Mouse (Mus musculus) common myeloid progenitor, adult 5-6 weeks (primary cell): ENCODE measurements around the gene Cox5a. TPM values are rescaled to one million over a fixed set of nuclear protein-coding genes. Genes with fewer than 3 reads are reported as not detected.

Experiments
- ATAC-seq: replicated peaks from 2 replicates; pipeline ENCODE4 v1.8.0; 2016; ENCODE audit warnings: low read depth, mild to moderate bottlenecking, moderate TSS enrichment, inconsistent platforms; ENCODE audit not compliant: poor library complexity, severe bottlenecking
- total RNA-seq: library from RNA; stranded (forward); fragments of 200-1000, 187-1606 nt; gene quantifications from 2 replicates; pipeline ENCODE4 v1.2.3, GENCODE M21; 2017

Gene Cox5a
- total RNA-seq, result 86.5 and 107 TPM in 2 replicates

DNA sequence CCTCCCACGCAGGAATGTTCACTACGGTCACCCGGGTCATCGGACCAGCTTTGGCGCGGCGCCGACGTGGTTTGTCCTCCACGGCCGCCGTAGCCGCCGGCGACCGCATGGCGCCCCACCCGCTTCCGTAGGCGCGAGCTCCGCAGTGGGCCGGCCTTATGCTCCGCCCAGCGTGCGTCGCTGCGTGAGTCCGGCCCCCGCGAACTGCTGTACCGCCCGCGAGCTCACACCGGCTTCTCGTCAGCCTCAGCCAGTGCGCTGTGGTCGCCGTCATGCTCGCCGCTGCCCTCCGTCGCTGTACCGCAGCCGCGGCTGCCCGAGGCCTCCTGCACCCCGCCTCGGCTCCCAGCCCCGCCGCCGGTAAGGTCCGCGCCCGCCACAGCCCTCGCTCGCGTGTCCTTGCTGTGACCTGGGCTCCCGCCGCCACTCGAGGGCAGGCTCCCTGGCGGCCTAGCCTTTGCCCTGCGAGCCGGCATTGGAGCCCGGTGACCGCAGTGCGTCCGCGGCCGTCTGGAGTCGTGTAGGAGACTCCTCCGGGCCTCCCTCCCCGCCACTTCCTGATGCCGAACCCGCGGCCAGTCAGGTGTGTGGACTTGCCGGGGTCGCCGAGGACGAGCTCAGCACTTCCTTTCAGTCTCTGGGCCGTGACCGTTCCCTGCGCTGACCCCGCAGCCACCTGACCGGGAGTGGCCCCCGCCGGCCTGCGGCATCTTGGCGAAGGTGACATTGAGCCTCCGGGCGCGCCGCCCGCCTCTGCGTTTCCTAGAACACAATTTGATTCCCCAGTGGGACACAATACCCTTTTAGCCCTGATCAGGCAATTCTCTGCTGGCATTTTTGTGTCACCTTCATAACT lies at the start of gene Cox5a:
Gene Cox5a (plus strand): TSS at position 219 of the 856 bp plus-strand sequence.
- ATAC-seq, result peak; percentile 85

GRCm38 (mm10) chr9:57485774-57486173 lies 35.3 kb upstream of the Cox5a start:
- ATAC-seq, result peak; percentile 97

DNA sequence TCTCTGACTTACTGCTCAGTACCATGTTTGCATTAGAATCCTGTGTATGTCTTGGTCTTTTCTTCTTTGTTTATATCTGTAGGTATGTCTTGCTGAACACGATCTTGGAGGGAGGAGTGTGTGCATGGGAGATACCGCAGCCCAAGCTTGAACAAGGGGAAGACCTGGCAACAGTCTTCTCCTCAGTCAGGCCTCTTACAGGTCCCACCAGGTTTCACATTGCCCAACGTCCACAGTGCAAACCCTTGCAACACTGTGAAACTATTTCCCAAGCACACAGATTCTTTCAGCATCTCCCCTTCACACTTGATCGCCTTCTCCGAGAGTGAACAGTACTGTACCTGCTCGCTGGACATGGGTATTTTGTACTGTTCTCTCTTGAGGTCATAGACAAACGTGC lies 33.3 kb upstream of the Cox5a start:
- ATAC-seq, result no peak

DNA sequence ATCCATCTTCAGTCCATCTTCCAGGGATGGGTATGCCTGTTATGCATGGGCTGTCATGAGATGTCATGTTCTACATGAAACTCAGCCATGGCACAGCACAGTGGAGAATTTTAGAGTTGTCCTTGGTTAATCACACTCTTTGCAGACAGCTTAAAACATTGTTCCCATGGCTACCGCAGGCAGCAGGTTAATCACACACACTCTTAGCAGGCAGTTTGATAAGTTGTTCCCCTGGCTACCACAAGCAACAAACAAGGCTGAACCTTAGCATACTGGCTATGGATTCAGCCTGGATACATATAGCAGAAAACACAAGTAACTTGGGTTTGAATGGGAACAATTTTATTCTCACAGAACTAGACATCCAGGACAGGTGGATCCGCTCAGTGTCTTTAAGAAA lies 27.5 kb upstream of the Cox5a start:
- ATAC-seq, result no peak

- ATAC-seq, result no peak
These were observed 26.1 kb upstream of the Cox5a start for GRCm38 (mm10) chr9:57494970-57495369.

DNA sequence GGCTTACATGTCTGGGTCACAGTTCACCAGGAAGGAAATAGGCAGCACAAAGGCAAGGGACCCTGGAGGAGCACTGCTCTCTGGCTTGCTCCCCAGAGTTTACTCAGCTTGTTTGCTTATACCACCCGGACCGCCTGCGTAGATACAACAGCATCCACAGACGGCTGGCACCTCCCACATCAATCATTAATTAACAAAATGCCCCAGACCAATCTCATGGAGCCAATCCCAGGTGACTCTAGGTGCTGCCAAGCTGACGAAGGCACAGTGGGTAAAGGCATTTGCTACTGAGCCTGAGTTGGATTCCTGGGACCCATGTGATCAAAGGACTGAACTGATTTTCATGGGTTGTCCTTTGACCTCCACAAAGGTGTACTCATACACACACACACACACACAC lies 23.8 kb upstream of the Cox5a start:
- ATAC-seq, result no peak

DNA sequence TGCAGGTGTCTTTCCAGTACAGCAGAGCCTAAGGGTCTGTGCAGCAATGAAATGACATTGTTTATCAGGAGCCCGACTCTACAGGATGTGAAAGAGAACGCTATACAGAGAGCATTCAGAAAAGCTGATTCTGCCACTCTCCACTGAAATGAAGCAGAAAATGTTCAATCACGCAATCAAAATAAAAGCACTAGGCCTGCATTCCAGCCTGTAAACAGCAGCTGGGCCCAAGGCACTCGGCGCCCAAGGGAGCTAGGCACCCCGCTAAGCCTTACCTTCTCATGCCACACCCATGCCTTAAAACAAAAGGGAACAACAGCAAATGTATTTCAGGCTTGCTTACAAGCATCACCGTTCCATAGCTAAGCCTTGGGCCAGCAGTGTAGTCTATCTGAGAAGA lies 22.5 kb upstream of the Cox5a start:
- no peak for ATAC-seq

GRCm38 (mm10) chr9:57501452-57501851 lies 19.6 kb upstream of the Cox5a start:
- ATAC-seq, result no peak

DNA sequence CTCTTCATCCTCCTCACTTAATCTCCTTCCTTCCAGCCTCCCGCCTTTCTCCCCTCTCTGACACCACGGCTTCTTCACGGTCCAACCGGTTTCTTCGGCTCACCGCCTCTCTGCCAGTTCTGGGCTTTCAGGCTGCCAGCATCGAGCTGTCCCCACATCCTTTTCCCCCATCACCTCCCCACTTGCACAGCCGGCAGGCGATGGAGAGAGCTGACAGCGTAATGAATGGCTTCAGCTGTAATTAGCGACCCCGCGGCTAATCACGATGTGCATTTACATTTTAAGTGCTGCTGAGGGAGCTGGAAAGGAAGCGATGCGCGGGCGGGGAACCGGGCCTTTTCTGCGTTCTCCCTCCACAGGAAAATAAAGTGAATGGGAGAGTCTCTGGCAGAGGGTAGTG lies 19.2 kb upstream of the Cox5a start:
- no peak for ATAC-seq

DNA sequence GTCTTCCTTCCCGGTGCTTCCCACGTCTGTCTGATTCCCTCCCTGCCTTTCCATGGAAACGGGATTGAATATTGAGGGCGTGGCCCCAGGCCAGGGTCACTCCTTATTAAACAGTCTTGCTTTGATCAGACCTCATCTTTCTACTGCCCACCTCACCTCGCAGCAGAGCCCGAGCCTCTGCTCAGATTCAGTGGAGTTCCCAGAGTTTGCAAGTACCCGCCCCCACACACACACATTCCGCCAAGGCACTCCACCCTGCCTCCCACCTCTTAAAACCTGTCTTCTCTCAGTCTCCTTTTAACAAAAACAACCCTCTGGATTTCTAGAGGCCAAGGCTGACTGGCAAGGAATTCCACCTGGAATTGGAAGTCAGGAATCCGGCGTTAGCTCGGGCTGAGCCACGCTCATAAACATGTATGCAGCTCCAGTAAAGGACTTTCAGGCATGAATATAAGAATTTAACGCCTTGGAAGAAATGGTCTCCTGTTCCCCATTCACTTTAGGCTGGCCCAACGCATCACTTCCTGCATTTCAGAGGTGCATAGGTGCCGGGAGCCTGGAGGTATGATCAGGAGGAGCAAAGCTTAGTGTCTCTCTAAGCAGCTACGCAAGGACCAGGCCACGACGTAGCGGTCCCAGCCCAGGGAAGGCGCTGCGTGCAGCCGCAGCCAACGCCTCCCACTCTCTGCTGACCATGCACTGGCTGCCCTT lies 18.0 kb upstream of the Cox5a start:
- ATAC-seq, result no peak

GRCm38 (mm10) chr9:57503622-57504380 lies 17.3 kb upstream of the Cox5a start, which contains the start of gene Rpp25:
Gene Rpp25 (plus strand): TSS chr9:57504026.
- no peak for ATAC-seq

GRCm38 (mm10) chr9:57504381-57504700 lies 16.7 kb upstream of the Cox5a start:
- ATAC-seq, result peak; percentile 20; the same call in 1 of the 2 replicates

DNA sequence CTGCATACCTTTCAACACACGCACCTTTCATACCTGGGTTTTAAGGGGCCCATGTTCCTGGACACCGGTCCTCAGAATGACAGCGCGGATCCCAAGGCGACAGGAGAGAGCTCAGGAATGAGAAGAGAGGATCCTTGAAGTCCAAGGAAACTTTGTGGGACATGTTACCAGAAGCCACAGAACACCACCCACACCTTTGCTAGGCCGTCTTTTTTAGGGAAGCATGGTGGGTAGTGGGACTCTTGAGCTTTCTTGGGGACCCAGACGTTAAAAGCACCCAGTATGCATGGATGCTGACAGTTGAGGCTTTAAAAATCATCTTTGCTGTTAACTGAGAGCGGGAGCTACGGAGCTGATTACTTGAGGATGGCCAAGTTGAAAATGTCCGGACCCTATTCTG lies 16.2 kb upstream of the Cox5a start:
- no peak for ATAC-seq

- peak; percentile 91 for ATAC-seq
These were observed 15.4 kb upstream of the Cox5a start for GRCm38 (mm10) chr9:57505700-57506099.

DNA sequence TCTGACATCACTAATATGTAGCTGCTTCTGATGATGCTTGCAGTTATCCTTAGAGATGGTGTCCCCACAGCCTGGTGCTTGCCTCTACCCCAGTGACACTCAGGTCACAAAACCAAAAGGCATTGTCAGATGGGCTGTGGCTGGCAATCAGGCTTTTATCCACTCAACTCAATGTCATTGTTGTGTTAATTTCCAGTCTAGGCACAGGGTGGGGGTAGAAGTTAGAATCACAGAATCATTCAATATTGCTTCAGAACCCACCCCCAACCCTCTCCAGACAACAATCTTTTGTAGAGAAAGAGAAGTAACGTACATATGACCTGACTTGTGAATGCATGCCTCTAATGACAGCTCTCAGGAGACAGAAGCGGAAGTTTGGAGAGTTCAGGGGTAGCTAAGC lies 10.5 kb upstream of the Cox5a start:
- ATAC-seq, result no peak

GRCm38 (mm10) chr9:57517113-57517512 lies 4.0 kb upstream of the Cox5a start:
- ATAC-seq, result peak; percentile 50

- peak; percentile 2; the same call in 1 of the 2 replicates for ATAC-seq
These were observed 559 bp upstream of the Cox5a start for GRCm38 (mm10) chr9:57520375-57521055.

GRCm38 (mm10) chr9:57522114-57522860 lies 1.2 kb downstream of the Cox5a start:
- no peak for ATAC-seq

DNA sequence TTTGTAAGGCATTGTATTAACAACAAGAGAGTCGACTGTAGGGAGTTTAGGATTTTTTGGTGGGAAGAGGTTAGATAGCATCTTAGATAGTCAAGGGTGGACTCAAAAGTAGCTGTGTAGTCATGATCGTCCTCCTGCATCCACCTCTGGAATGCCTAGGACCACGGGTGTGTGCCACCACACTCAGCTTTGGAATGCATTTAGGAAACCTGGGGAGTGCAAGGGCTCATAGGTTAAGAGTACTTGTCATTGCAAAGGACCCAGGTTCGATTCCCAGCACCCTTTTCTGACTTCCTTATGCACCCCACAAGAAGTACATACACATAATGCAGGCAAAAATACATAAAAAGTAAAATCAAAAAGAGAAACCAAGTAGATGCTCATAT lies 1.8 kb downstream of the Cox5a start:
- ATAC-seq, result no peak
